Mouse (Mus musculus) liver, embryonic 12.5 days (tissue): Measurements from ENCODE around the gene Gm47189. TPM values are rescaled to one million over a fixed set of nuclear protein-coding genes. Genes with fewer than 3 reads are reported as not detected.
"Not testable (repeated sequence)": the region's sequence is repeated elsewhere in the genome, so short reads cannot be mapped to it uniquely, and the experiment has no call there.

Experiments
- ATAC-seq: fragments of 200-750 bp; cut with Nextera tagmentation; 2 replicates; pipeline ENCODE4 v1.8.0; 2017; ENCODE audit warnings: moderate number of reproducible peaks, mild to moderate bottlenecking, moderate library complexity
- H3K27ac ChIP-seq: fragments of 300-500 bp; sonication (generic); 2 replicates; pipeline ENCODE4 v1.5.1; 2016; ENCODE audit warnings: mild to moderate bottlenecking
- H3K27me3 ChIP-seq: fragments of 300-500 bp; sonication (generic); replicated peaks from 2 replicates; pipeline ENCODE4 v1.6.1; 2016; ENCODE audit warnings: mild to moderate bottlenecking, moderate library complexity
- H3K36me3 ChIP-seq: fragments of 300-500 bp; sonication (generic); 2 replicates; pipeline ENCODE4 v1.6.1; 2016; ENCODE audit warnings: mild to moderate bottlenecking, moderate library complexity
- H3K4me1 ChIP-seq: fragments of 300-500 bp; sonication (generic); 2 replicates; pipeline ENCODE4 v1.6.1; 2016
- H3K4me2 ChIP-seq: fragments of 300-500 bp; sonication (generic); 2 replicates; pipeline ENCODE4 v1.6.1; 2016; ENCODE audit warnings: mild to moderate bottlenecking, moderate library complexity
- H3K4me3 ChIP-seq: fragments of 300-500 bp; sonication (generic); 2 replicates; pipeline ENCODE4 v1.5.1; 2016; ENCODE audit warnings: mild to moderate bottlenecking, moderate library complexity
- H3K9ac ChIP-seq: fragments of 300-500 bp; sonication (generic); 2 replicates; pipeline ENCODE4 v1.6.1; 2016; ENCODE audit warnings: mild to moderate bottlenecking, moderate library complexity
- H3K9me3 ChIP-seq: fragments of 300-500 bp; sonication (generic); replicated peaks from 2 replicates; pipeline ENCODE4 v1.6.1; 2016; ENCODE audit warnings: mild to moderate bottlenecking, moderate library complexity
- WGBS: fragments of 180-500 bp; shearing (Covaris S2); methylation state at CpG from one replicate; pipeline ENCODE4 v1.1.7; 2016; ENCODE audit not compliant: insufficient replicate concordance; 5-methylcytosine and 5-hydroxymethylcytosine counted together
- polyA plus RNA-seq: library from polyadenylated mRNA; unstranded; fragments of >200 nt; fragmentation: Nextera tagmentation; extraction: Ambion mirVana; gene quantifications from 2 replicates; pipeline ENCODE4 v1.2.1, GENCODE M21; 2016

Gm47189 gene
- not detected in 2 replicates for polyA plus RNA-seq

DNA sequence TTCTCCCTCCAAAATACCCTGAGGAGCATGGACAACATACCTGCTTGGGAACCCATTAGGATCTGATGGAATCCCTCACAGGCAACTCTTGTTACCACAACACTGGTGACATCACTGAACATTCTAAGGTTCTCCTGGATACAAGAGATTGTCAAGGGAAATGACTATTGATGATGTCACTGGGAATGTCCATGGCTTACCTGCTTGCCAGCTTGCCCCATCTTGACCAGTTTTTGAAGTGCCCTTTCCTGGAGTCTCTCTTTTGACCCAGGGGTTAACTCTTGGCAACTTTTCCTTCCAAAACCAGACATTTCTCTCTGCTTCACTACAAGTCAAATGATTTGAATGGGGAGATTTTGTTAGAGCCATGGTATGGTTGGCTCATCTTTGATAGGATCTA lies at the start of gene Gm47189:
Gene Gm47189, minus strand, starts transcription at position 101 of the 400 bp plus-strand sequence.
- not testable (repeated sequence) for H3K27me3 ChIP-seq, H3K9me3 ChIP-seq, H3K4me3 ChIP-seq, ATAC-seq, H3K4me2 ChIP-seq, H3K4me1 ChIP-seq, H3K36me3 ChIP-seq, H3K9ac ChIP-seq, H3K27ac ChIP-seq

DNA sequence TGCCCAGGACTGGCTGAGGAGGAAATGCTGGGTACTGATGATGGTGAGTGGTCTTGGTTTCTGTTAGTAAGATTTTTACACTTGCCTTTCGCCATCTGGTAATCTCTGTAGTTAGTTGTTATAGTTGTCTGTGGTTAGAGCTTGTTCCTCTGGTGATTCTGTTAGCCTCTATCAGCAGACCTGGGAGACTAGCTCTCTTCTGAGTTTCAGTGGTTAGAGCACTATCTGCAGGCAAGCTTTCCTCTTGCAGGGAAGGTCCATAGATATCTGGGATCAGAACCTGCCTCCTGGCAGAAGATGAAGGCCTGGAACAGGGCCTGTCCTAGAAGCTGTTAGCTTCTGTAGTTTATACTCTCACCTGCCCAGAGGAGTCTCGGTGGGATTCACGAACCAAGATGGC lies 16.3 kb downstream of the Gm47189 start:
- 53% methylated on average over 2 of the region's 3 CpGs for WGBS
- not testable (repeated sequence) for H3K4me2 ChIP-seq, H3K9me3 ChIP-seq, ATAC-seq, H3K9ac ChIP-seq, H3K36me3 ChIP-seq, H3K27ac ChIP-seq, H3K4me1 ChIP-seq, H3K27me3 ChIP-seq, H3K4me3 ChIP-seq

GRCm38 (mm10) chr14:41750514-41750913 lies 21.7 kb downstream of the Gm47189 start, which contains the start of gene Gm7929:
Gene Gm7929, minus strand, starts transcription at chr14:41750614.
- not testable (repeated sequence) for H3K36me3 ChIP-seq, H3K4me2 ChIP-seq, H3K27ac ChIP-seq, H3K9me3 ChIP-seq, ATAC-seq, H3K4me1 ChIP-seq, H3K4me3 ChIP-seq, H3K27me3 ChIP-seq, H3K9ac ChIP-seq
- 77% methylated on average over 1 of the region's 1 CpGs for WGBS

DNA sequence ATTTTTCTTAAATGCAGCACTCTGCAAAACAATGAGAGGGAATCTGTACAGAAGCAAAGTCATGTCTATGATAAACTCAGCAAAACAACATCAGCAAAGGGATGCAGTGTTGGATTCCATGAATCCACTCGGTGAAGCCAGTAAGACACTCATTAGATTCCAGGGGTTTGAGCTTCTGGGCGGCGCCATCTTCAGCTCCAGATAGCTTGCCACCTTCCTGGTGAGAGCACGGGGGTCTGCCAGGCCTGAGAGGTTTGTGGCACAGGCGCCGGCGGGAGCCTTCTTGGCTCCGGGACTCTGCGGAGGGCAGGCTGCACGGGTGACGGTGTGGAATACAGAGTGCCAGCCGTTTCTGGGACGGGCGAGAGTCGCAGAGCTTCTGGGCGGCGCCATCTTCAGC lies 48.8 kb downstream of the Gm47189 start:
- not testable (repeated sequence) for H3K4me2 ChIP-seq, H3K27ac ChIP-seq, ATAC-seq, H3K9ac ChIP-seq, H3K9me3 ChIP-seq, H3K27me3 ChIP-seq, H3K4me3 ChIP-seq, H3K36me3 ChIP-seq, H3K4me1 ChIP-seq
- 47% methylated on average over 17 of the region's 17 CpGs for WGBS

GRCm38 (mm10) chr14:41717180-41717579 lies 55.1 kb downstream of the Gm47189 start:
- ATAC-seq = not testable (repeated sequence)

More at GRCm38 (mm10) chr14:41717180-41717579, 55.1 kb downstream of the Gm47189 start:
- not testable (repeated sequence) for H3K4me1 ChIP-seq, H3K9ac ChIP-seq, H3K4me3 ChIP-seq, H3K27me3 ChIP-seq, H3K36me3 ChIP-seq, H3K9me3 ChIP-seq, H3K4me2 ChIP-seq, H3K27ac ChIP-seq
- 67% methylated on average over 1 of the region's 1 CpGs for WGBS

Other genes starting within 250 kb of the Gm47189 start
- not detected in 2 replicates for gene Gm7970, start 216.9 kb downstream of the Gm47189 start, polyA plus RNA-seq
- not detected in 2 replicates for gene 1700049E17Rik2, start 199.2 kb downstream of the Gm47189 start, polyA plus RNA-seq
- gene Gm3072, start 147.8 kb downstream of the Gm47189 start, polyA plus RNA-seq = not detected in 2 replicates
- not detected in 2 replicates for gene Gm3676, start 126.0 kb downstream of the Gm47189 start, polyA plus RNA-seq
- gene Gm8068, start 70.6 kb downstream of the Gm47189 start, polyA plus RNA-seq = not detected in 2 replicates
- gene Gm7929, start 21.8 kb downstream of the Gm47189 start, polyA plus RNA-seq = not detected in 2 replicates
- not detected in 2 replicates for gene Gm7980, start 134.8 kb upstream of the Gm47189 start, polyA plus RNA-seq
- gene 1700049E17Rik1, start 152.5 kb upstream of the Gm47189 start, polyA plus RNA-seq = not detected in 2 replicates
- not detected in 2 replicates for gene 1700024B05Rik, start 171.6 kb upstream of the Gm47189 start, polyA plus RNA-seq
- not detected in 2 replicates for gene Gm6401, start 195.5 kb upstream of the Gm47189 start, polyA plus RNA-seq
- not detected in 2 replicates for gene Gm3543, start 210.9 kb upstream of the Gm47189 start, polyA plus RNA-seq